Mouse (Mus musculus) adrenal gland, postnatal 25 days (tissue): ENCODE measurements around the gene Cnot4. TPM values are rescaled to one million over a fixed set of nuclear protein-coding genes. Genes with fewer than 3 reads are reported as not detected.
"Not testable (repeated sequence)": the region's sequence is repeated elsewhere in the genome, so short reads cannot be mapped to it uniquely, and the experiment has no call there.

ENCODE experiments used
- DNase-seq: peaks from one replicate; pipeline ENCODE4 v3.0.0; 2021; ENCODE audit warnings: mixed read lengths
- long read RNA-seq: library from polyadenylated mRNA; stranded (forward); transcript quantifications from one replicate; pipeline ENCODE4 v2.0.0, GENCODE M21; 2021
- total RNA-seq: library from RNA; stranded (reverse); gene quantifications from 2 replicates; pipeline ENCODE4 v1.2.3, GENCODE M21; 2021

Cnot4 gene
- total RNA-seq, result 25.0 and 35.4 TPM in 2 replicates
- long read RNA-seq, partial matches to known transcripts, result 1 of 3 reads
- long read RNA-seq, other reads (novel, unspliced or antisense), result 1 of 3 reads

GRCm38 (mm10) chr6:35133579-35134488 lies at the start of gene Cnot4:
Gene Cnot4, minus strand, starts transcription at chr6:35133724.
- peak; percentile 98 for DNase-seq

GRCm38 (mm10) chr6:35179299-35179698 lies 45.8 kb upstream of the Cnot4 start:
- not testable (repeated sequence) for DNase-seq

GRCm38 (mm10) chr6:35177650-35178272 lies 44.2 kb upstream of the Cnot4 start:
- DNase-seq, result peak; percentile 29

GRCm38 (mm10) chr6:35176979-35177649 lies 43.6 kb upstream of the Cnot4 start, which contains the start of gene Nup205:
Gene Nup205, plus strand, starts transcription at chr6:35177421.
- DNase-seq, result peak; percentile 80

GRCm38 (mm10) chr6:35173181-35173580 lies 39.7 kb upstream of the Cnot4 start:
- no peak for DNase-seq

GRCm38 (mm10) chr6:35172028-35172427 lies 38.5 kb upstream of the Cnot4 start:
- not testable (repeated sequence) for DNase-seq

- DNase-seq, result no peak
Observed at GRCm38 (mm10) chr6:35169250-35169649, 35.7 kb upstream of the Cnot4 start.

GRCm38 (mm10) chr6:35154540-35154939 lies 21.0 kb upstream of the Cnot4 start:
- no peak for DNase-seq

- no peak for DNase-seq
Observed at GRCm38 (mm10) chr6:35147726-35148422, 14.3 kb upstream of the Cnot4 start.

- DNase-seq, result no peak
Observed at GRCm38 (mm10) chr6:35145569-35145968, 12.0 kb upstream of the Cnot4 start.

- no peak for DNase-seq
Observed at GRCm38 (mm10) chr6:35140351-35140750, 6.8 kb upstream of the Cnot4 start.

- no peak for DNase-seq
Observed at GRCm38 (mm10) chr6:35134844-35135243, 1.3 kb upstream of the Cnot4 start.

- no peak for DNase-seq
Observed at GRCm38 (mm10) chr6:35133246-35133578, 312 bp downstream of the Cnot4 start.

- DNase-seq, result no peak
Observed at GRCm38 (mm10) chr6:35132806-35133205, 718 bp downstream of the Cnot4 start.

- no peak for DNase-seq
Observed at GRCm38 (mm10) chr6:35122488-35122887, 11.0 kb downstream of the Cnot4 start.

- DNase-seq, result no peak
Observed at GRCm38 (mm10) chr6:35121925-35122324, 11.6 kb downstream of the Cnot4 start.

- DNase-seq, result no peak
Observed at GRCm38 (mm10) chr6:35102457-35102856, 31.1 kb downstream of the Cnot4 start.

- DNase-seq, result no peak
Observed at GRCm38 (mm10) chr6:35084927-35085326, 48.6 kb downstream of the Cnot4 start.

- DNase-seq, result no peak
Observed at GRCm38 (mm10) chr6:35075148-35075547, 58.4 kb downstream of the Cnot4 start.

- no peak for DNase-seq
Observed at GRCm38 (mm10) chr6:35071261-35071660, 62.3 kb downstream of the Cnot4 start.

- DNase-seq, result no peak
Observed at GRCm38 (mm10) chr6:35062446-35062845, 71.1 kb downstream of the Cnot4 start.

GRCm38 (mm10) chr6:35043127-35043526 lies 90.4 kb downstream of the Cnot4 start:
- no peak for DNase-seq
